In genomic region chr6:124593121-124593520, GRCm38 (mm10) we compare ENCODE assay signal across 46 mouse cellular contexts. TPM values are rescaled to one million over a fixed set of nuclear protein-coding genes. Genes with fewer than 3 reads are reported as not detected.
"Had no signal": no experiment of that assay in that cellular context is flagged by ENCODE, and none has a peak within 500 bp of the region (broad histone marks: within the 10 kb centered on the region; RNA-seq: fewer than 3 reads in every experiment).

No protein-coding gene starts in this region.

- DNase-seq: heart, postnatal 10 days; heart, postnatal 14 days; heart, postnatal 36 days; heart, postnatal 4 days; kidney, adult 11 months; kidney, adult 18-20 months; kidney, adult 2 months; kidney, adult 8-10 months; kidney, adult 9 months; kidney, postnatal 10 days; kidney, postnatal 14 days; kidney, postnatal 25 days; kidney, postnatal 36 days; kidney, postnatal 4 days; layer of hippocampus, adult 9-11 months; layer of hippocampus, postnatal 36 days had no signal

- ATAC-seq: hindbrain, postnatal 0 days; inflammation-experienced regulatory T-cells, adult 6 months; intestine, embryonic 15.5 days; intestine, embryonic 16.5 days; intestine, postnatal 0 days had no signal

- H3K9ac ChIP-seq: heart, embryonic 12.5 days; heart, embryonic 13.5 days; heart, embryonic 15.5 days; hindbrain, embryonic 12.5 days; hindbrain, embryonic 13.5 days; hindbrain, embryonic 14.5 days; hindbrain, embryonic 15.5 days; intestine, embryonic 15.5 days; kidney, embryonic 15.5 days had no signal

- H3K4me2 ChIP-seq: heart, embryonic 11.5 days; heart, embryonic 12.5 days; heart, embryonic 13.5 days; heart, embryonic 15.5 days; hindbrain, embryonic 12.5 days; hindbrain, embryonic 13.5 days; hindbrain, embryonic 14.5 days; hindbrain, embryonic 15.5 days; intestine, embryonic 15.5 days; kidney, embryonic 15.5 days had no signal

- H3K4me1 ChIP-seq: heart, embryonic 12.5 days; heart, embryonic 13.5 days; heart, embryonic 15.5 days; hindbrain, embryonic 10.5 days; hindbrain, embryonic 12.5 days; hindbrain, embryonic 13.5 days; hindbrain, embryonic 15.5 days; intestine, embryonic 15.5 days; kidney, embryonic 15.5 days had no signal

- H3K9me3 ChIP-seq: heart, embryonic 12.5 days; heart, embryonic 15.5 days; hindbrain, embryonic 15.5 days; intestine, embryonic 15.5 days had no signal

- H3K4me3 ChIP-seq: heart, embryonic 12.5 days; heart, embryonic 13.5 days; heart, embryonic 15.5 days; hindbrain, embryonic 10.5 days; hindbrain, embryonic 12.5 days; hindbrain, embryonic 13.5 days; hindbrain, embryonic 15.5 days; intestine, embryonic 15.5 days; kidney, embryonic 15.5 days; layer of hippocampus, adult 2 months; left cerebral cortex, adult 2 months had no signal

- H3K36me3 ChIP-seq: heart, embryonic 12.5 days; heart, embryonic 13.5 days; heart, embryonic 15.5 days; hindbrain, embryonic 10.5 days; hindbrain, embryonic 12.5 days; hindbrain, embryonic 13.5 days; hindbrain, embryonic 15.5 days; intestine, embryonic 15.5 days; kidney, embryonic 15.5 days had no signal

- H3K27ac ChIP-seq: heart, embryonic 13.5 days; heart, embryonic 15.5 days; hindbrain, embryonic 10.5 days; hindbrain, embryonic 12.5 days; hindbrain, embryonic 13.5 days; hindbrain, embryonic 14.5 days; hindbrain, embryonic 15.5 days; hindbrain, postnatal 0 days; intestine, embryonic 15.5 days; kidney, embryonic 15.5 days; kidney, postnatal 0 days; layer of hippocampus, adult 2 months; left cerebral cortex, adult 2 months had no signal

- H3K27me3 ChIP-seq: heart, embryonic 12.5 days; heart, embryonic 13.5 days; heart, embryonic 15.5 days; hindbrain, embryonic 12.5 days; hindbrain, embryonic 13.5 days; hindbrain, embryonic 15.5 days; intestine, embryonic 15.5 days; kidney, embryonic 15.5 days had no signal

RNA-seq across cellular contexts. Expression of gene C1rb, which starts 23.0 kb away (rescaled TPM):
- total RNA-seq: hematopoietic stem cell, adult 5-6 weeks; hindbrain, postnatal 0 days; layer of hippocampus, adult 2 months; layer of hippocampus, adult 8-10 months; layer of hippocampus, postnatal 14 days; layer of hippocampus, postnatal 25 days; left cerebral cortex, adult 8-10 months had no signal
- polyA plus RNA-seq: heart, embryonic 11.5 days; heart, embryonic 12.5 days; heart, embryonic 13.5 days; heart, embryonic 14.5 days; heart, embryonic 15.5 days; heart, embryonic 16.5 days; heart, postnatal 0 days; hindbrain, embryonic 10.5 days; hindbrain, embryonic 11.5 days; hindbrain, embryonic 12.5 days; hindbrain, embryonic 13.5 days; hindbrain, embryonic 14.5 days; hindbrain, embryonic 15.5 days; hindbrain, postnatal 0 days; inflammation-experienced regulatory T-cells, adult 6 months; intestine, embryonic 14.5 days; intestine, embryonic 15.5 days; intestine, embryonic 16.5 days; intestine, postnatal 0 days; kidney, adult 2 months; kidney, embryonic 15.5 days; kidney, embryonic 16.5 days had no signal

RNA-seq across cellular contexts. Expression of gene C1s2, which starts 42.8 kb away (rescaled TPM):
- total RNA-seq: hematopoietic stem cell, adult 5-6 weeks; hindbrain, postnatal 0 days had no signal
- polyA plus RNA-seq: heart, embryonic 11.5 days; heart, embryonic 12.5 days; heart, embryonic 13.5 days; heart, embryonic 14.5 days; heart, embryonic 15.5 days; hindbrain, embryonic 10.5 days; hindbrain, embryonic 11.5 days; hindbrain, embryonic 12.5 days; hindbrain, embryonic 16.5 days; inflammation-experienced regulatory T-cells, adult 6 months; intestine, embryonic 14.5 days; intestine, embryonic 15.5 days; intestine, postnatal 0 days had no signal

RNA-seq across cellular contexts. Expression of gene C1s1, which starts 51.0 kb away (rescaled TPM):
- total RNA-seq: hematopoietic stem cell, adult 5-6 weeks had no signal
- polyA plus RNA-seq: inflammation-experienced regulatory T-cells, adult 6 months had no signal
